Mouse (Mus musculus) granulocyte monocyte progenitor cell, adult 5-6 weeks (primary cell): ENCODE data around the gene Sprr3. TPM values are rescaled to one million over a fixed set of nuclear protein-coding genes. Genes with fewer than 3 reads are reported as not detected.
"Not testable (repeated sequence)": the region's sequence is repeated elsewhere in the genome, so short reads cannot be mapped to it uniquely, and the experiment has no call there.

Source experiments
- ATAC-seq: replicated peaks from 2 replicates; pipeline ENCODE4 v1.8.0; 2016; ENCODE audit warnings: mild to moderate bottlenecking, moderate TSS enrichment, inconsistent platforms; ENCODE audit not compliant: poor library complexity, severe bottlenecking
- total RNA-seq, 2 experiments: library from RNA; stranded (forward) in 1 of 2; stranded (reverse) in 1 of 2; fragments of 200-712, 200-1000 nt in 1 of 2; fragments of >200 nt in 1 of 2; fragmentation: Nextera tagmentation in 1 of 2; gene quantifications; 2 replicates each; pipeline ENCODE4 v1.2.3; 2014 to 2017

Sprr3 gene
- total RNA-seq (2014; fragmentation: Nextera tagmentation) (not detected in 2 replicates), total RNA-seq (2017) (not detected in 2 replicates)

DNA sequence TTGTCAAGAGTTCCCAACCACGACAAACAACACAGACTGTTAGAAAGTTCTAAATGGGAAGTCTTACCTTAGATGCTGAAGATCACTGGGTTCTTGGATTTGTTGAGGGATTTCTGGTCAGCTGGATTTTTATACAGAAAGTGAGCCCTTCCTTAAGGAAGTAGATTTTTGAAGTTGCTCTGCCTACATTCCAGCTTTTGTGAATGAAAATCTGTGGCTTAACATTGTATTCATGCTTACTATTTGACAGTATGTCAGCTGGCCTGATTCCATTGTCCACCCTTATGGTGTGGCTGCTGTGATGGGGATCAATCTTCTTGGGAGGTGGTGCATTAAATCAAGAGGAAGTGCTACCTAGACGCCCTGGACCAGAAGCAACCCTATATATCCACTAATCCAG is at the start of gene Sprr3:
Gene Sprr3 (minus strand): TSS at position 101 of the 400 bp plus-strand sequence.
- ATAC-seq = no peak

- no peak for ATAC-seq
Measured at GRCm38 (mm10) chr3:92508185-92508584, 49.7 kb upstream of the Sprr3 start.

DNA sequence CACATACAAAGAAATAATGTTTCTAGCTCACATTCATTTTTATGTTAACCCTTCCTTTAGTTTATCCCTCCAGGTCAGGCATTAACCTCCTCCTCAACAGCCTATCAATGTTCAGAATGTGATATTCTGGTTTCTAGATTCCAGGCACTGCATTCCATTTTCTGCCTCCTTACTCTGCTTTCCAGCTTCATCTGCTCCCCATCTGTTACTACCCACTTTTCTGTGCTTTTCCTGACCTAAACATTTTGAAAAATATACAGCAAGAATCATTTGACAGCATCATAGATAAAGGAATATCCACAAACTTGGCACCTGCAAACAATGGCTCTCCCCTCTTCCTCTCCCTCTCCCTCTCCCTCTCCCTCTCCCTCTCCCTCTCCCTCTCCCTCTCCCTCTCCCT is 45.0 kb upstream of the Sprr3 start:
- no peak for ATAC-seq

- no peak for ATAC-seq
Measured at GRCm38 (mm10) chr3:92500393-92500792, 41.9 kb upstream of the Sprr3 start, which contains the start of gene Sprr4. Gene Sprr4, minus strand, starts transcription at chr3:92500493.

GRCm38 (mm10) chr3:92490262-92490661 is 31.7 kb upstream of the Sprr3 start:
- not testable (repeated sequence) for ATAC-seq

DNA sequence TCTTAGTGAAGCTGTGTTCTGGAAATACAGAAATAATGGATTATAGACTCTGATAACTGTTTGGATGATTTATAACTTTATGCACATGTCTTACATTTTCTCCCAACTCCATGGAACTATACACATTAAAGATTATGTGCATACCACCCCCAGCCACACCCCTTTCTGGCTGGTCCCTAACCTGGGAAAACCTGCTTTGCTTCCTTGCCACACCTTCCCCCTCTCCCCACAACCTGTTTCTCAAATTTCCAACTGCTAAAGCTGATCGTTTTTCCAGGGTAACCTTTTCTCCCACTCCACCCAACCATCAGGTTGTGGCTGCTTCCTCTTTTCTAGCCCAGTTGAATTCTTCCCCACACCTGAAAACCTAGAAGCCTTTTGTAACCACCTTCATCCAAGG is 27.8 kb upstream of the Sprr3 start:
- no peak for ATAC-seq

DNA sequence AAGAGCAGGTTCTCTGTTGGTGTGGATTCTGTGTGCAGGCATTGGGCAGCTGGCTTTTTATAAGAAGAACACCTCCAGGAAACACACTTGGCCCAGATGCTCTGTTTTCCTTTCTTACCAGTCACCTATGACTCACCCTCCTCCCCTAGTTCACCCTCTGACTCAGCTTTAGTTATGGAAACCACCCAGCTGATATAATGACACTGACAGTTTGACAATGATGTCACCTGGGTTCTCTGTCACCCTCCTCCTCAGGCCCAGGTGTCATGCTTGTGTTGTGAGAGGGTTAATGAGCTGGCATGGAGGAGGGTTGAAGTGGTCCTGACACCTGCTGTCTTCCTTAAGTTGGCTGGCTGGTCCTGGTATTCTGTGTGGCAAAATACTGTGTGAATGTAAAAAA is 27.3 kb upstream of the Sprr3 start, which contains the start of gene Sprr1a:
Gene Sprr1a (minus strand): TSS at position 33 of the 400 bp plus-strand sequence.
- ATAC-seq = no peak

DNA sequence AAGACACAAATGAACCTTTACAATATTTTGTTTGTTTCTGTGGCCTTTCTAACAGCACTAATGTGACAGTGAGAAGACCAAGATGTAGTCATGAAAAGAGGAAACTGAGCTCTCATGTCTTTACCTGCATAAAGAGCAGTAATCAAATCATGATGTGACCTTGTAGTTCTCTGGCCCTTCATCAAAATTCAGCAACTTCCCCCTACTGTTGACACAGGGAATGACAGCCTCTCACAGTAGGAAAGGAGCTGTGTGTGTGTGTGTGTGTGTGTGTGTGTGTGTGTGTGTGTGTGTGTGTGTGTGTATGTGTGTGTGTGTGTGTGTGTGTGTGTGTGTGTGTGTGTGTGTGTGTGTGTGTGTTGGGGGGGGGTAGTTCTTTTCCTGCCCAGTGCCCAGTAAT is 22.7 kb upstream of the Sprr3 start:
- not testable (repeated sequence) for ATAC-seq

DNA sequence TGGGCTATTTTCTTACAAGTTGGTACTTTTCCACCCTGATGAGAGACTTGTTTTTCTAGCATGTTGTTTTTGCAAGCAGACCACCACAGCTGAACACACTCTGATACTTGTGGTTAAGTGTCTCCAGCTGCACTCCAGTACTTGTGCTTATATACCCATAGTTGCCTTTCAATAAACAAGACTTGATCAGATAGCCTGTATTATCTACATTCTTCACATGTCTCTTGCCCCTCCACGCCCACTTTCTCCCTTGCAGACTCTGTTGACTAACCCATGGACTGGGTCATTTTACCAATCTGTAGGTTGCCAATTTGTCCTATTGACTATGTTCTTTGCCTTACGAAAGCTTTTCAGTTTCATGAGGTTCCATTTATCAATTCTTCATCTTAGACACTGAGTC is 11.6 kb upstream of the Sprr3 start:
- ATAC-seq = no peak

DNA sequence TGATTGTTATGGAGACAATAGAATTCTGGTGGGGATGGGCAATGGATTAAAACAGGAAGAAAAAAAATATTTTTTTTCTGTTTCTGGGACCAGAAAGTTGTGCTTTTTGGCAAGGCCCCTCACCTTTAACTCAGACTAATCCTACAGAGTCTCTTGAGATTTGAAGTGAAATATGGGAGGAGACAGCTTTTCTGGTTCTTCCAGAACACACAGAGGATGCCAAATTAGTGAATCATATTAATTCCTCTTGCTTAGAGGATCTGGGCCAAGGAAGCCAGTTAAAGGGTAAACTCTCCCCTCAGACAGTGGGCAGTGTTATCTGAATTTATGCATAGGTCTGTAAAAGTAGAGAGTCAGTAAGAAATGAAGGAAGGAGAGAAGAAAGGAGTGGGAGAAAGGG is 8.9 kb upstream of the Sprr3 start:
- no peak for ATAC-seq

DNA sequence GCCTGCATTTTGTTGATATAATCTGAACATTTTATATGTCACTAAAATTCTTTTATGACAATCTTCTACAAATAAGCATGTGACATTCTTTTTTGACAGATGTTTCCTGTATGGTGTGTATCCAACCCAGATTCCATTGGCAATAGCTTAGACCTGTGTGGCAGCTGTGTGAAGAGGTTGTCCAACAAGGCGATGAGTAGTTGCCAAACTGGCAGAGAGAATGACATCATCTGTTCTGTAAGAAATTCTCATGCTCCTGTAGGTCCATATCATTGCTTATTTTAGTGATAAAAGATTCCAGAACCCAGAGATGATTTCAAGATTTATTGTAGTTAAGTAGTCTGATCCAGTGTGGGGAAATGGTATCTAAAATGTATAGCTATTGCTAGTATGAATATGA is 8.1 kb upstream of the Sprr3 start:
- no peak for ATAC-seq

DNA sequence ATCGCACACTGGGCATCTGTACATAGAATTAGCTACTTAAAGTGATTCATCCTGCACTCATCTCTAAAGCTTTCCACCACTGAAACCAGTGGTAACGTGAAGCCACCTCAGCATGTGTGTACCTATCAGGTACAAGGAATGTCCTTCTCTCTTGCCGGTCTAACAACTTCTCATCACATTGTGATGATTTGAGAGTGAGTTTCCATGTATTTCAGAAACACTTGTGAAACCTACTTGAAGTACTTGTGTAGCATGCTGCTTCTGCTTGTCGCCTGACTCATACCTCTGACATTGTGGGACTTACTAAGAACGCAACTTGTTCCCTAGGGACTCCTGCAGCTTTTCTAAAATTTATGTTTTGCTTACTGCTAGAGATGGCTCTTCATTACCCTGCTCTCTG is 3.4 kb downstream of the Sprr3 start:
- ATAC-seq = no peak

DNA sequence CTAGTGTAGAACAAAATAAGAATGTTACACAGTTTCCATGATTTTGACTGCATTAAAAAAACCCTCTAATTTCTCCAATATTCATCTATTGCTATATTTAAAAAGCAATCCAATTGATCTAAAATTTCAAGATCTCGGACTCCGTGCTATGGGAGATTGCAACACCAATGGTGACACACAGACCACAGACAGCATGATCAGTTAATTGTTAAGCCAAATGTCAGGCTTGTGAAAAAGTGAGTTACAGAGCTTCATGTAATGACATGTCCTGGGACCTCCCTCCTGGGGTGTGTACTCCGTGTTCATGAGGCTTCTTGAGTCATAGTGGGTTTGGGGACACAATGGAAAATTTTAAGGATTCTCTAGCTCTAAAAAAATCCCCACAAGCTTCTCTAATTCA is 18.3 kb downstream of the Sprr3 start:
- ATAC-seq = no peak

DNA sequence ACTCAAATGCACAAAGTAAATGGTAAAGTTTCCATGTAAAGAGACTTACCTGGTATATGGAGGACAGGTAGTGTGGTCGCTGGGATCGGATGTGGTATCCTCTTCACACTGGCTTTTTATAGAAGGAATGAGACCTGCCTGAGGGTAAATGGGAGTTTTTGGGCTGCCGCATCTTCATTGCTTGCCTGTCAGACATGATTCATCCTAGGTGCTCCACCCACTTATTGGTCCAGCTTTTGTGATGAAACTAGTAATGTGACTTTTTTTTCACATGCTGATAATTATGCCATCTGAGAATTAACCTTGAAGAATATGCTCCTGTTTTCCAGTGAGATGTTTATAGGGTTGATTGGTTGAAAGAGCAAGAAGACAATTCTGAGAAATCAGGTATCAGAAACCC is 19.8 kb downstream of the Sprr3 start, which contains the start of gene Sprr1b:
Gene Sprr1b (minus strand): TSS at position 101 of the 400 bp plus-strand sequence.
- no peak for ATAC-seq

GRCm38 (mm10) chr3:92432282-92432681 is 26.2 kb downstream of the Sprr3 start, which contains the start of gene Sprr2k:
Gene Sprr2k, plus strand, starts transcription at chr3:92432582.
- ATAC-seq = no peak

- ATAC-seq = no peak
Measured at GRCm38 (mm10) chr3:92429323-92429722, 29.2 kb downstream of the Sprr3 start, which contains the start of gene Gm9774. Gene Gm9774, minus strand, starts transcription at chr3:92429423.

GRCm38 (mm10) chr3:92417782-92418181 is 40.7 kb downstream of the Sprr3 start, which contains the start of gene Sprr2j-ps:
Gene Sprr2j-ps, plus strand, starts transcription at chr3:92418082.
- ATAC-seq = no peak

DNA sequence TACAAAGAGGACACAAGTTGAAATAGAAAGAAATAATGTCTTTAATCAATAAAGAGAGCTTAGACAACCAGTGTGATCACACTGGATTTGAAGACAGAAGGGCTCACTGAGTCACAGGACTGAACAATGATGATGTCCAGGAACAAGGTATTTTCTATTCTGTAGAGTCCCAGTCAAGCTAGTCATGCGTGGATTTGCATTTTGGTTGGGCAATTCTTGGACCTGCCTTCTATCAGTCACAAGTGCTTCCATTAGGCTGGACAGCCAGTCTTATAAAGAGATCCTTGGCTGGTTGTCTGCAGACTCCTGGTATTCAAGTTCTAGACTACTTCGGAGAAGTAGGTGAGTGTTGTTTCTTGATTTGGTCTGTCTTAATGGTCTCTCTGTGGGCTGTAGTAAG is 50.8 kb downstream of the Sprr3 start, which contains the start of gene Sprr2i:
Gene Sprr2i (plus strand): TSS at position 301 of the 400 bp plus-strand sequence.
- no peak for ATAC-seq
